Mouse (Mus musculus): Measurements from ENCODE around the gene Atp6ap1l.
"Not testable (repeated sequence)": the region's sequence is repeated elsewhere in the genome, so short reads cannot be mapped to it uniquely, and the experiment has no call there.

The Atp6ap1l gene

DNA sequence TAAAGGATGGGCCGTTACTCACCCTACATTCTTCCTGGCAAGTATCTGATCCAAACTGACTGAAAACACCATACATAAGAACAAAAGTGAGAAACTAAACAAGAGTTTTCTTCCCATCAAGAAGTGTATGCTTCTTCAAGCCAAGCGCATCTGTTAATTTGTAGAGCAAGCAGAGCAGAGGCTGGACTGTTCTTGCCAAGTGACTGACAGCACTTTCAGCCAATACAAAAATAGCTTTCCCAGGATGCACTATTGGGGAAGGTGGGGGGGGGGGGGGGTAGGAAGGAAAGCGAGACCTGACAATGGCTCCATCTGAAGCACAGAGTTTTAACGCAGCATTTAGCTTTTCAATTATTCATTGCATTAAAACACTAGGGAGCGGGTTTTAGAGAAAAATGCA is at the start of gene Atp6ap1l:
Gene Atp6ap1l (minus strand): TSS at position 180 of the 400 bp plus-strand sequence.
- in situ Hi-C loops (cut with MboI, MseI) = no loop called here

DNA sequence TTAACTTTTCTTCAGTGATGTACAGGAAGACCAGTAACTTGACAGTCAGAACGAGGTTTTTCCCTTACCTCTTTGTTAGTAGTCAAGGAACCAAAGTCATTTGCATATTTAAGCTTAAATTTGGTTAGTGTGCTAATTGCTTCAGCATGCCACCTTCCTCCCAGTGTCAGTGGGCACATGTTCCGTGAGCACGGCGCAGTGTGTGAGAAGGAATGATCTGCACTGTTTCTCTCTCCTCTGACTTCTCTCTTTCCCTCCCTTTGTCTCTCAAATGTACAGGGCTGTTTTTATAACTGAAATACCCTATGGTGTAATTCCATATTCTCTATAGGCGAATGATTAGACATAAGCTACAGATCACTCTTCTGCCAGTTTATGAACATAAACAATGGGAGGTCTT is 34.4 kb upstream of the Atp6ap1l start:
- in situ Hi-C loops (cut with MboI, MseI) = loop anchor here (25.0 kb wide), 1 partner anchor 423 kb away; no protein-coding TSS in a partner anchor

DNA sequence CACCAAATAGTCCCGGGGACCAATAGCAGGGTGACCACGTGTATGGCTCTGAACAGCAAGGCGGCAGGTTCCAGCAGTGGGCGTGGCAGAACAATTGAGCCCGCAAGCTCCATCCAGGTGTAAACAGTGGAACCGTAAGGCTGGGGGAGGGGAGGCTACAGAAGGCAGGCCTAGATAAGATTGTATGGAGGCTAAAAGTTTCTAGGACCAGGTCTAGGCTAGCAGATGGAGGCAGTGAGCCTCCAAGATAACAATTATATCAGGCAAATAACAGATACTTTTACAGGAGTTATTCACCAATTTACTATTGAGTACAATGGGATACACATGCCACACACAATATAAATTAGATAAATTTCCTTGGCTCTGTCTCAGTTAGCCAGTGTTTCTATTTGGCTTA is 34.0 kb upstream of the Atp6ap1l start:
- in situ Hi-C loops (cut with MboI, MseI) = loop anchor here (25.0 kb wide), 1 partner anchor 423 kb away; no protein-coding TSS in a partner anchor

DNA sequence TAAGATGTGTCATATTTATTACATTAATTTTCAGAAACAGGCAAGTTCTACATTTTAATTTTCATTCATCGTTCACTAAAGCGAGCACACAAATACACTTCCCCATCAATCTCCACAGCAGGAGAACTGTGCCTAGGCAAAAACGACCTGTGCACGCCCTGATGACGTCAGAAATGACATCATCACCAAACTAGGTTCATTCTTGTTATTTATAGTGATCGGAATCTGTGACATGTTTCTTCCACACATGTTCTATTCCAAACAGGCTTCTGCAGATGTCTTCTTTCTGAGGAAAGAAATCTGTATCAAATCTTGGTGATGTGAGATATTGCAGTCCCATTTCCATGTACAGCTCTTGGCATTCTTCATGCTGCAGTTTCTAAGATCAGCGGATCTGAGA is 30.7 kb upstream of the Atp6ap1l start:
- in situ Hi-C loops (cut with MboI, MseI) = loop anchor here (25.0 kb wide), 1 partner anchor 426 kb away; no protein-coding TSS in a partner anchor

DNA sequence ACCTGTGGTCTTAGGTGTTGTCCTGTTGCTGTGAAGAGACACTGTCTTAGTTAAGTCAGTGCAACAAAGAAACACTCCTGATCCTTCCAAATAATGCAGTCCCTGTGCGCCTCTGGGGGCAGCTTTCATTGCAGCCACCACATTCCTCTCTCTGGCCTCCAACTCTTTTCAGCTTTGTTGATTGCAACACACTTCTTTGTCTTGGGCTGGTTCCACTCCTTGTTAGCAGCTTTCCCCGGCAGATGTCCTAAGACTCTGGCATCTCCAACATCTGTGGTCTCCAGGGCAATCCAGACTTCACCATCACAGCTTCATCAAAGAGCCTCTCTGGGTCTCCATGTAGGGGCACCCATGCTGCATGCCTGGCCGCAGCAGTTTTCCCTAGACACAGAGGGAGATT is 28.1 kb upstream of the Atp6ap1l start:
- in situ Hi-C loops (cut with MboI, MseI) = loop anchor here (25.0 kb wide), 1 partner anchor 429 kb away; no protein-coding TSS in a partner anchor

DNA sequence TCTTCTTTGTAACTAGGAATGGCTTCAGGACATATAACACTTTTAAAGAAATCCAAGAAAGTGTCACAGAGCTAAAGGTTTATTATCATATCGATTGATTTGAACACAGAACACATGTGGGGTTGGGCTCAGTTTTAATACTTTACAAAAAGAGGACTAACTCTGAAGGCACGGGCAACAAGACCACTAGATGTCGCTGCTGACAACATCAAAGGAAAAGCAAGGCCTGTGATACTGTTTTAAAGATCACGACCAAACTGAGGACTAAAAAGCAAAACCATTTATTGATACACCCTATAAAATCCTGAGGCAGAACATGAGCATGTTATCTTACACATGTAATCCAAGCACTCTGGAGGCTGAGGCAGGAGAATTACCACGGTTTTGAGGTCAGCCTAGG is 24.7 kb upstream of the Atp6ap1l start:
- in situ Hi-C loops (cut with MboI, MseI) = loop anchor here (25.0 kb wide), 1 partner anchor 432 kb away; no protein-coding TSS in a partner anchor

DNA sequence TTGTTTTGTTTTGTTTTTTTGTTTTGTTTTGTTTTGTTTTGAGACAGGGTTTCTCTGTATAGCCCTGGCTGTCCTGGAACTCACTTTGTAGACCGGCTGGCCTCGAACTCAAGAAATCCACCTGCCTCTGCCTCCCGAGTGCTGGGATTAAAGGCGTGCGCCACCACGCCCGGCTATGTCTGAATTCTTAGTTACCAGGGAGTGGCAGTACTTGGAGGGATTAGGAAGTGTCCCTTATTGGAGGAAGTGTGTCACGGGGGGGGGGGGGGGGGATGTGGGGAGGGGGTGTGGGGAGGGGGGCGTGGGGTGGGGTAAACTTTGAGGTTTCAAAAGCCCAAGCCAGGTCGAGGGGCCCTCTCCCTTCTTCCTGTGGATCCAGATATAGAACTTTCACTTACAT is 23.1 kb upstream of the Atp6ap1l start:
- in situ Hi-C loops (cut with MboI, MseI) = loop anchor here (25.0 kb wide), 1 partner anchor 434 kb away; no protein-coding TSS in a partner anchor

DNA sequence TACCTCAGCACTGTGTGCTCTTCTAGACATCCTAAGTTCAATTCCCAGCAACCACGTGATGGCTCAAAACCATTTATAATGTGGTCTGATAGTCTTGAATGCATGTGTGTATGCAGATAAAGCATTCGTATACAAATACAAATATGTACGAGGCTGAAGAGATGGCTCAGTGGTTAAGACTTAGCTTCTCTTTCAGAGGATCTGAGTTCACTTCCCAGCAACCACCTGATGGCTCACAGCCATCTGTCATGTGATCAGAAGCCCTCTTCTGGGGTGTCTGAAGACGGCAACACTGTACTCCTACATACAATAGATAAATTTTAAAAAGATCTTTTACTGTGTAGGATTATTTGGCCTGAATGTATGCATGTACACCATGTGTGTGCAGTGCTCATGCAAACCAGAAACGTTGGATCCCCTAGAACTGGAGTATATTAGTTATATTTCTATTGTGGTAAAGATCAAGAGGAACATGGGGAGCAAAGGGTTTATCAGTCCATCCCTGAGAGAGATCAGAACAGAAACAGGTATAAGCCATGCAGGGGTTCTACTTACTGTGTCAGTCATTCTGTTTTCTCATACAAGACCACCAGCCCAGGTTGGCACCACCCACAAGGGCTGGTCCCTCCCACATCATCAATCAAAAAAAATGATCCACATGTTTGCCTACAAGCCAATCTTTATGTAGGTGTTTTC is 21.9 kb upstream of the Atp6ap1l start:
- in situ Hi-C loops (cut with MboI, MseI) = loop anchor here (25.0 kb wide), 1 partner anchor 435 kb away; no protein-coding TSS in a partner anchor

DNA sequence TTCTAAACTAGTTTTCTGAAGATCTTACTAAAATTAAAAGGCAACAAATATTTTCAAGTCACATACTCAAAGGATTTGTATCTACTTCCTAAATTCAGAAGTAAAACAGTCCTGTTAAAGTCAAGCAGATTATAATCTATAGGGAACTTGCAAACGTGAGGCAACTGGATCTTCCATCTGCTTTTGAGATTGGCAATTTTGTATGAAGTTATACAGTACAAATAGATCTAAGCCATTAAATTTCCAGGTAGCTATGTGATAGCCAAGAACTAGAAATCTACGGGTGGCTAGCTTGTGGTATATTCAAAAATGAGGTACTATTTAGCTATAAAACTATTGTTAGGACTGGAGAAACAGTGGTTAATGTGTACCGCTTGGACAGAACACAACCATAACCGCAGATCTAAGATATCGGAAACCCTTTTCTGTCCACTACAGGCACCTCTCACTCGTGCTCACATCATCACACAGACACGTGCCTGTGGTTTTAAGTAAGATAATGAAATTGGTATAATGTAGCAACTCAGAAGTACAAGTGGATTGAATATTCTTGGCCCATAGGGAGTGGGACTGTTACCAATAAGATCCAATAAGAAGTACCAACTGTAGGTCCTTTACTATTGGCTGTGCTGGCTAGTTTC is 21.1 kb upstream of the Atp6ap1l start:
- in situ Hi-C loops (cut with MboI, MseI) = loop anchor here (25.0 kb wide), 1 partner anchor 436 kb away; no protein-coding TSS in a partner anchor

DNA sequence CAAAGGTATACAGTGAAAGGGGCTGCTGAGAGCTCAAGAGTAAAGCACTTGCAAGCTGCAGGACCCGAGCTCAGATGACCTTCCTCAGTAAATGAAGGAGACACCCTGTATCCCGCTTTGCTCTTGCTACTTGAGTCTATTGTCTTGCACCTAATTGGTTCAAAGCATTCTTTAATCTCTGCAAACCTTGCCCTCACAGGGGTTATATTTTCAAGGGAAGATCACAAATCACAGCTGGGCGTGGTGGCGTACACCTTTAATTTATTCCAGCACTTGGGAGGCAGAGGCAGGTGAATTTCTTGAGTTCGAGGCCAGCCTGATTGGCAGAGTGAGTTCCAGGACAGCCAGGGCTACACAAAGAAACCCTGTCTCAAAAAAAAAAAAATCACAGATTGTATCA is 20.0 kb upstream of the Atp6ap1l start:
- in situ Hi-C loops (cut with MboI, MseI) = loop anchor here (25.0 kb wide), 1 partner anchor 437 kb away; no protein-coding TSS in a partner anchor

DNA sequence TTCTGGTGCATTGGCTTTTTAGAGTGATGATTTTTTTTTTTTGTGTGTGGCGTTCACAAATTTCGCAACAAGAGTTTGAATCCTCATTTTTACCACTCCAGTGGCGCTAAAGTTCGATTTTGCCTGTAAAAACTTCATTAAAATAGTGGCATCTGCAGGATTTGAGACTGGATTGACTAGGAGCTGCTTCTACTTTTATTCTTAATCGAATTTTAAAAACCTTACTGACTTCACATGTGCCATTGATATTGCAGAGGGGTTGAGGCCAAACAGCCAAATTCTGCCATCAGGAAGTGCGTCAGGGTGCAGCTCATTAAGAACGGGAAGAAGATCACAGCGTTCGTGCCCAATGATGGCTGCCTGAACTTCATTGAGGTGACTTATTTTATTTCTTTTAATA is 18.9 kb upstream of the Atp6ap1l start:
- in situ Hi-C loops (cut with MboI, MseI) = no loop called here

DNA sequence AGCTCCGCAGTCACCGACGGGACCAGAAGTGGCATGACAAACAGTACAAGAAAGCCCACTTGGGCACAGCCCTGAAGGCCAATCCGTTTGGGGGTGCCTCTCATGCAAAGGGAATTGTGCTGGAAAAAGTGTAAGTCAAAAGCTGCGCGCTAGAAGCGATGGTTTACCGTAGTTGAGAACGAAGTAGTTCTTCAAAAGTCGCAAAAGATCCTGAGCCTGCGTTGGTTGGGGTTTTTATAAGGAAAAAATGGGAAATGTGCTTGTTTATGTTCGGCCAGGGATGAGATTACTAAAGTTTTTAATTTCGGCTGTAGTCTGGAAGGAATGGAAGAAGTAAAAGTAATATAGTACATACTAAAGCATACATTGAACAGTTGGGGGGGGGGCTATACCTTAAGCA is 18.5 kb upstream of the Atp6ap1l start:
- in situ Hi-C loops (cut with MboI, MseI) = not testable (repeated sequence)

DNA sequence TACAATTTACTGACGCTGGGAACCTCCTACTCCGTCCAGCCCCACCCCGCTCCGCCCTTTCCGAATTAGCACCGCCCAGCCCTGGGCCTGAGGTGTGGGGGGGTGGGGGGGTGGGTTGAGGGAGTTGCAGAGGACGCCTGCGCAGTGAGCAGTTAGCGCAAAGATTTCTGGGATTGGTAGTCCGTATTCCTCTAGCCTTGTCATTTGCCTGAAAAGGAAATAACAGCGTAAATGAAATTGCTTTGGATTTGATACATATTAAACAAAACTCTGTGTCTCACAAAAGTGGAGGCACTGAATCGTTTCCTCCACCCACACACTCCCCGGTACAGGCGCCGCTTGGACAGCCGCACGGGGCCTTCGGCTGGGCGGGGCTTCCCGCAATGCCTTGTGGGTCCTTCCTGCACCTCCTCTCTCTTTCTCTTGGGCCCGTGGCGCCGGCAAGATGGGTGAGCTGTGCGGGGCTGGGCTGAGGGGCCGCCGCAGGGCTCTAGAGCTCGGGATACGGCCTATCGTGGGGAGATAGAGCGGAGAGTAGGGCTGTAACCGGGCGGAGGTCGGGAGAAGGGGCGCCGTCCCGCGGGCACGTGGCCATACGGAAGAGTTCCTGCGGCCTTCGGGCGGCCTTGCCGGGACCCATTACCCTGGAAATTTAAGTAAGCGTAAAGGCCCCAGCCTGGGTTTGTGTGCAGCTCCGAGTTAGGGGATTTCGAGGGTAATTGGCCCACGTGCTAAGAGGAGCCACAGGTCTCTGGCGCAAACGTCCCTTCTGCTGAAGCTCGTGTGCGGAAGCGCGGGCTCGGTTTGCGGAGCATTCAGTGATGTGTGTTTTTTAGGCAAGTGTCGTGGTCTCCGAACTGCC is 17.8 kb upstream of the Atp6ap1l start, which contains the start of gene Rps23:
Gene Rps23 (plus strand): TSS at position 208 of the 862 bp plus-strand sequence.
- in situ Hi-C loops (cut with MboI, MseI) = no loop called here

DNA sequence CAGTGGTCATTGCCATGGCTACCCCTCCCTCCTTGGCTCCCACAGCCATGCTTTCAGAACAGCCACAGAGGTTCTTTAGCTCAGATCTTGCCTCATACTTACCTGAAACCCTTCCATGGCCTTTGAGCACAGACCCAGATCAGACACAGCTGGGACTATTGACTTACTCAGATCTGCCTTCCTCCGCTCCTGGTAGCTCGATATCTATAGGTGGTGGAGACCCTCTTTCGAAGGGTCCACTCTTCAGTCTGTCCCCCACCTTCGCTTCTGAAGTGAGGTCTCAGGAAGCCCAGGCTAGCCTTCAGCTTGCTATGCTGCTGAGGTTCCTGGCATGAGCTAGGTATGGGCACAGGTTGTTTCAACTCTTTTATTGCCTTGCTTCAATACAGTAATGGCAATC is 9.6 kb upstream of the Atp6ap1l start:
- in situ Hi-C loops (cut with MboI, MseI) = no loop called here

DNA sequence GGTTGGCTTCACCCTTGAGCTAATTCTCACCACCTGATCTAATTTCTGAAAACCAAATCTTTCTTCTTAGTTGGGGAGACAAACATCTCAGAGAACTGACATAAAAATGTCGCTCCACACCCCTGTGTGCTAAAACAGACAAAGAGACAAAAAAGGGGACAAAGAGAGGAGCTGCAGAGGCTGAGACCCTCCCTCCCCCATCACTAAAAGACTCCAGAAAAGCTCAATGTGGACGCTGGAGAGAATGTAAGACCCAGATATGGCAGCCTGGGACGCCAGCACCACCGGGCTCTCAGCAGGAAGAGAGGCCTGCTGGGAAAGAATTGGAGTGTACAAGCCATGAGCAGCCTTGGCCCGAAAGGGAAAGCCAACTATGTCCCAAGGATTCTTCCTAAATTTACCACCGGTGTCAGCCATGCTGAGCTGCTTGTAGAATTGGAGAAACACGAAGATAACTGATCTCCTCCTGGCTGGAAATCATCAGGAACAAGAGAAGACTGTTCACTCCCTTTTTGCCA is 8.6 kb upstream of the Atp6ap1l start:
- in situ Hi-C loops (cut with MboI, MseI) = no loop called here

DNA sequence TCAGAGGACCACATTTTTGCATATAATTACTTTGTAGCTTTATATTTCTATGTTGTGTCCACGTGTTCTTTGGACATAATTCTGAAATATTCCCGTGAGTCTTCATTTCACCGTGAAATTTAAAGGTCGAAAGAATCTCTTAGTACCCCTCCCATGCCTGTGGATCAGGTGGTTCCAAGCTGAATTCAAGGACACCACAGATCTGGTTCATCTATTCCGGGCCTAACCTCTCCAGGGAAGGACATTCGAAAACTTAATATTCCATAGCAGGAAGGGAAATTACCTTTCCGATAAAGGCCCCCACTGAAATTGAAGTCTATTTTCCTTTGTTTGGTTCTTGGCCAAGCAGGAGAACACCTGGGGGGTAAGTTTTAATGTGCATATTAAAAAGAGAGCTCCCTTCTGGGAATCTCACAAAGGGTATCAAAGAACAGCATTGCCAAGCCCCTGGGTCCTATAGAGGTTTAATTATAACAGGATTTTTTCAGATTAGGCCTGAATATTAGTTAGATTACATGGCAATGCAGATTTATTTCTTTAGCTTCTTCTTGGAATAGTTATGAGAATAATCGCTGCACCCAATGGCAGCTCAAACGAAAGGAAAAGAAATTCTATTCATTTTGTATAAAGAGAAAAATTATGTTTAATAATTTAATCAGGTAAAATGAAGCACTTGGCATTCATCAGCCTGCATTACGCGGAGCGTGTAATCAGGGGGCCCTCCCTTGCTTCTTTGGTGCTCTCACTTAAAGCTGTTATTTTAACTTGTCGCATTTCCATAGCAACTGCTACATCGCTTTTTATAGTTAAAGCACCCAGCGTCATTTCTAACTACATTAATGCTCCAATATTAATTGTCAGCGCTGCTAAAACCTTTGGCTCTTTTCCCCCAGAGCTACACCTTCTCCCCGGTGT is 7.9 kb upstream of the Atp6ap1l start:
- in situ Hi-C loops (cut with MboI, MseI) = no loop called here

DNA sequence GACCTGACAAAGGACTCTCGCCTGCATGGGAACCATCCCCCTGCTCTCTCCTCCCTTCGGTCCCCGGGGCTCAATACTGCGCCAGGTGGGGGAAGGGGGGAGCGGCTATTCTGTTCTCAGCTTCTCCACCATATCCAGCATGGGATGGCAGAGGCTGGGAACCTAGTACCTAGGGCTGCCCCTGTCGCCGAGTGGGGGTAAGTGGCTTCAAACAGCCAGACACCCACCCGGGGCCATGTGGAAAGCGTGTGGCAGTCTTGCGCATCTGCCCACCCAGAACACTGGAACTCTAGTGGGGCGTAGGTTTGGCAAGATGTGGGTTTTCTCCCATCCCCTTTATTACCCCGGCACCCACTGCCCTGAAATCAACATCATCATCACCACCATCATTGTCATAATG is 2.2 kb upstream of the Atp6ap1l start:
- in situ Hi-C loops (cut with MboI, MseI) = no loop called here

DNA sequence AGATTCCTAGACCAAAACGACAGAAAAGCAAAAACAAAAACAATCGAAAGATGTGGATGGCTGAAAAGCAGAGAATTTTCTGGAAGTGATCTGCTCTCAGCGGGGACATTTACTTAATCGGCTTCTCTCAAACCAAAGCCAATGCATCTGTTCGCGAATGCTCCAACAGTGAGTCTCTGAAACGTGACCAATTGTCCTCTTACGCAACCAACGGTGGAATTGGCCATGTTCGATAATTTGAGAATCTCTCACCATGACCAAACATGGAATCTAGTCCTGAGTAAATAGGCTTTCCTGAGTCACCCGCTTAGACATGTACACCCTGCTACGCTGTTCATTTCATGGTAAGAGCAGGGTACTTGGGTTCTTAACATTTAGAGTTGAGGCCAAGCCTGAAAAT is 8.3 kb downstream of the Atp6ap1l start:
- in situ Hi-C loops (cut with MboI, MseI) = no loop called here

DNA sequence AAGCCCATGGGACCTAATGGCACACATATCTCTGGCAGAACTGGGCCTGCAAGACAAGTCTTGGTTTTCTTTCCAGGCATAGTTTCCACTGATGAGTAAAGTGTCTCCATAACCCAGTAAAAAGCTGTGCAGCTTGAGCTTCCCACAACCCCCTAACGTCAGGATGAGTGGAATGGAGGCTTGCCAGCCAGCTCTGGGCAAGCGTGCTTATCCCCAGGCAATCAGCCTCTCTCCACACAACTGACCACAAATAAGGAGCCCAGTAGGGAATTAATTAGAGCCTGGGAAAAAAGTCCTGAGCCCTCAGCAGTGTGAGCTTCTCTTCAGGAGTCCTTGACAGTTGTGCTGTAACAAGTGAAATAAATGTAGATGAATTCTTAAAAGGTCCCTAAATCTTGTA is 9.1 kb downstream of the Atp6ap1l start:
- in situ Hi-C loops (cut with MboI, MseI) = no loop called here

DNA sequence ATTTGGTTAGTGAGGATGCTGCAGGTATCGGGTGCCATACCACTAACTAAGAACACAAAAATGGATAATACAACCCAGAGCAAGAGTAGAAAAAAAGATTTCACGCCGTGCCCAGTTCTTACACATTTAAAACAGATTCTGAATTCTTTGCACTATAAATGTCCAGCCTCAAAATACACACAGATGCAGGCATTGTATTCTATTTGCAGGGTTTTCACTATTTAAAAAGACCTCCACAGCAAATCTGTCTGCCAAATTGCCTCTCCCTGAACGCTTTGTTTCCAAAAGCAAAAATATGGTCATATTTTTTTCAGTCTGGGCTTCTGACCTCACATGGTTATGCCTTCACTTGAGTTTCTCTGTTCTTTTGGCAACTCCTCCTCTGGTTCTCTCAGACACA is 10.3 kb downstream of the Atp6ap1l start:
- in situ Hi-C loops (cut with MboI, MseI) = no loop called here
